Mouse (Mus musculus) hindbrain, embryonic 11.5 days (tissue): Measurements from ENCODE around the gene F11r. TPM values are rescaled to one million over a fixed set of nuclear protein-coding genes. Genes with fewer than 3 reads are reported as not detected.
"Not testable (repeated sequence)": the region's sequence is repeated elsewhere in the genome, so short reads cannot be mapped to it uniquely, and the experiment has no call there.

Experiments used
- ATAC-seq: fragments of 200-750 bp; cut with Nextera tagmentation; 2 replicates; pipeline ENCODE4 v1.8.0; 2017; ENCODE audit warnings: mild to moderate bottlenecking, moderate TSS enrichment, moderate library complexity; ENCODE audit not compliant: low FRiP score
- DNase-seq: peaks from one replicate; pipeline ENCODE4 v3.0.0-alpha.2; 2015; ENCODE audit warnings: low spot score
- H3K27ac ChIP-seq: fragments of 300-500 bp; sonication (generic); 2 replicates; pipeline ENCODE4 v1.5.1; 2014; ENCODE audit warnings: mild to moderate bottlenecking, low read depth, low read length
- H3K27me3 ChIP-seq: fragments of 300-500 bp; sonication (generic); 2 replicates; pipeline ENCODE4 v1.6.1; 2014; ENCODE audit warnings: mild to moderate bottlenecking, low read length, moderate library complexity, mixed read lengths; ENCODE audit not compliant: control insufficient read depth, insufficient read depth
- H3K36me3 ChIP-seq: fragments of 300-500 bp; sonication (generic); 2 replicates; pipeline ENCODE4 v1.6.1; 2014; ENCODE audit warnings: mild to moderate bottlenecking, low read length, moderate library complexity, mixed read lengths; ENCODE audit not compliant: control insufficient read depth, insufficient read depth
- H3K4me1 ChIP-seq: fragments of 300-500 bp; sonication (generic); replicated peaks from 2 replicates; pipeline ENCODE4 v1.6.1; 2014; ENCODE audit warnings: low read length, mixed read lengths; ENCODE audit not compliant: control insufficient read depth, insufficient read depth
- H3K4me2 ChIP-seq: fragments of 300-500 bp; sonication (generic); replicated peaks from 2 replicates; pipeline ENCODE4 v1.6.1; 2014; ENCODE audit warnings: mild to moderate bottlenecking, low read depth, low read length
- H3K4me3 ChIP-seq: fragments of 300-500 bp; sonication (generic); 2 replicates; pipeline ENCODE4 v1.5.1; 2014; ENCODE audit warnings: low read depth, low read length
- H3K9ac ChIP-seq: fragments of 300-500 bp; sonication (generic); 2 replicates; pipeline ENCODE4 v1.6.1; 2014; ENCODE audit warnings: low read depth, low read length
- H3K9me3 ChIP-seq: fragments of 300-500 bp; sonication (generic); 2 replicates; pipeline ENCODE4 v1.6.1; 2016; ENCODE audit warnings: low read length; ENCODE audit not compliant: control insufficient read depth
- WGBS: fragments of 180-500 bp; shearing (Covaris S2); extraction: QIAGEN DNeasy Blood & Tissue Kit; methylation state at CpG from one replicate; pipeline ENCODE4 v1.1.7; 2014; 5-methylcytosine and 5-hydroxymethylcytosine counted together
- polyA plus RNA-seq: library from polyadenylated mRNA; unstranded; fragments of >200 nt; fragmentation: Nextera tagmentation; extraction: Ambion mirVana; gene quantifications from 2 replicates; pipeline ENCODE4 v1.2.1, GENCODE M21; 2014

F11r gene
- polyA plus RNA-seq, 1 experiment from 2014 or later: 20.1 TPM

- 35% methylated on average over 7 of the region's 7 CpGs for WGBS
- no peak for ATAC-seq
Observed at GRCm38 (mm10) chr1:171470371-171470871, 33.1 kb downstream of the F11r start.

GRCm38 (mm10) chr1:171470896-171471295, 33.6 kb downstream of the F11r start:
- Histone ChIP-seq H3K9ac (no peak overlapping the region), H3K4me2 (no peak overlapping the region), H3K36me3 (no peaks in the 10 kb centered on the region), H3K9me3 (no peaks in the 10 kb centered on the region), H3K4me3 (no peak overlapping the region), H3K4me1 (no peaks in the 10 kb centered on the region), H3K27ac (no peak overlapping the region), H3K27me3 (no peaks in the 10 kb centered on the region)
- WGBS: 96% methylated on average over 5 of the region's 5 CpGs
- ATAC-seq (no peak), DNase-seq (no peak)

More at GRCm38 (mm10) chr1:171470371-171470871, 33.1 kb downstream of the F11r start:
- no peaks in the 10 kb centered on the region for H3K27me3 ChIP-seq
- H3K4me3 ChIP-seq: no peak overlapping the region
- no peak overlapping the region for H3K9ac ChIP-seq
- H3K27ac ChIP-seq: no peak overlapping the region
- no peaks in the 10 kb centered on the region for H3K4me1 ChIP-seq
- H3K36me3 ChIP-seq: no peaks in the 10 kb centered on the region
- peak; percentile 76 for DNase-seq
- no peaks in the 10 kb centered on the region for H3K9me3 ChIP-seq
- H3K4me2 ChIP-seq: no peak overlapping the region

- Histone ChIP-seq H3K27me3 (no peaks in the 10 kb centered on the region), H3K36me3 (no peaks in the 10 kb centered on the region), H3K4me2 (no peak overlapping the region), H3K4me3 (no peak overlapping the region), H3K4me1 (no peaks in the 10 kb centered on the region), H3K9me3 (no peaks in the 10 kb centered on the region), H3K9ac (no peak overlapping the region), H3K27ac (no peak overlapping the region)
- WGBS: 55% methylated on average over 1 of the region's 1 CpGs
- DNase-seq (no peak), ATAC-seq (no peak)
Observed at GRCm38 (mm10) chr1:171471452-171471851, 34.1 kb downstream of the F11r start.

GRCm38 (mm10) chr1:171471941-171472340, 34.6 kb downstream of the F11r start:
- H3K9me3 ChIP-seq: not testable (repeated sequence)

GRCm38 (mm10) chr1:171473506-171473905, 36.2 kb downstream of the F11r start:
- Histone ChIP-seq H3K36me3 (no peaks in the 10 kb centered on the region), H3K4me3 (no peak overlapping the region), H3K27me3 (no peaks in the 10 kb centered on the region), H3K9ac (no peak overlapping the region), H3K4me2 (no peak overlapping the region), H3K4me1 (no peaks in the 10 kb centered on the region), H3K9me3 (no peaks in the 10 kb centered on the region), H3K27ac (no peak overlapping the region)
- DNase-seq: no peak
- no peak for ATAC-seq
- WGBS: 81% methylated on average over 4 of the region's 4 CpGs

More at GRCm38 (mm10) chr1:171471941-171472340, 34.6 kb downstream of the F11r start:
- not testable (repeated sequence) for H3K4me1 ChIP-seq, H3K4me2 ChIP-seq, DNase-seq, H3K27ac ChIP-seq, H3K4me3 ChIP-seq, ATAC-seq, H3K36me3 ChIP-seq, H3K9ac ChIP-seq, H3K27me3 ChIP-seq
- WGBS: 92% methylated on average over 8 of the region's 8 CpGs

GRCm38 (mm10) chr1:171473920-171474640, 36.7 kb downstream of the F11r start:
- no peak for DNase-seq
- no peaks in the 10 kb centered on the region for H3K27me3 ChIP-seq
- no peaks in the 10 kb centered on the region for H3K4me1 ChIP-seq
- no peaks in the 10 kb centered on the region for H3K9me3 ChIP-seq
- WGBS: 71% methylated on average over 9 of the region's 9 CpGs
- H3K9ac ChIP-seq: no peak overlapping the region
- H3K27ac ChIP-seq: no peak overlapping the region
- no peaks in the 10 kb centered on the region for H3K36me3 ChIP-seq
- H3K4me3 ChIP-seq: no peak overlapping the region
- ATAC-seq: no peak
- no peak overlapping the region for H3K4me2 ChIP-seq

GRCm38 (mm10) chr1:171477123-171477522, 39.8 kb downstream of the F11r start:
- WGBS: 81% methylated on average over 8 of the region's 8 CpGs
- Histone ChIP-seq H3K27ac (no peak overlapping the region), H3K9ac (no peak overlapping the region), H3K27me3 (no peaks in the 10 kb centered on the region), H3K9me3 (no peaks in the 10 kb centered on the region; the same call in 1 of the 2 replicates), H3K4me3 (no peak overlapping the region), H3K4me2 (no peak overlapping the region), H3K4me1 (no peaks in the 10 kb centered on the region), H3K36me3 (no peaks in the 10 kb centered on the region)
- ATAC-seq: no peak
- no peak for DNase-seq

- H3K9me3 ChIP-seq: no peaks in the 10 kb centered on the region; the same call in 1 of the 2 replicates
- no peaks in the 10 kb centered on the region for H3K36me3 ChIP-seq
- DNase-seq: no peak
- H3K27me3 ChIP-seq: no peaks in the 10 kb centered on the region
- WGBS: 61% methylated on average over 27 of the region's 27 CpGs
- H3K27ac ChIP-seq: no peak overlapping the region
- H3K4me2 ChIP-seq: no peak overlapping the region; the same call in 1 of the 2 replicates
- H3K4me1 ChIP-seq: no peaks in the 10 kb centered on the region
- ATAC-seq: peak; percentile 7; the same call in 1 of the 2 replicates
- H3K4me3 ChIP-seq: peak overlapping the region; percentile 14; the same call in 1 of the 2 replicates
- H3K9ac ChIP-seq: no peak overlapping the region; the same call in 1 of the 2 replicates
Observed at GRCm38 (mm10) chr1:171477758-171478545, 40.6 kb downstream of the F11r start.
